Mouse (Mus musculus) kidney, adult 2 months (tissue): Measurements from ENCODE around the gene Snapc5. TPM values are rescaled to one million over a fixed set of nuclear protein-coding genes. Genes with fewer than 3 reads are reported as not detected.
A peak's percentile ranks its signal among the peaks of the same experiment; 100 is the strongest.

ENCODE experiments used
- DNase-seq: peaks from one replicate; pipeline ENCODE4 v3.0.0; 2021
- H3K27ac ChIP-seq: fragments of 200-500 bp; 2 replicates; pipeline ENCODE4 v1.5.1; 2012; ENCODE audit warnings: low read depth, low read length, control low read depth, inconsistent platforms; ENCODE audit not compliant: insufficient read depth
- H3K27me3 ChIP-seq: fragments of 200-500 bp; replicated peaks from 2 replicates; pipeline ENCODE4 v1.6.1; 2012; ENCODE audit warnings: mild to moderate bottlenecking, moderate library complexity, low read length, inconsistent platforms; ENCODE audit not compliant: control insufficient read depth, insufficient read depth
- H3K36me3 ChIP-seq: fragments of 200-500 bp; 2 replicates; pipeline ENCODE4 v1.6.1; 2012; ENCODE audit warnings: mild to moderate bottlenecking, moderate library complexity, low read length, inconsistent platforms; ENCODE audit not compliant: control insufficient read depth, insufficient read depth
- H3K4me1 ChIP-seq: fragments of 200-500 bp; 2 replicates; pipeline ENCODE4 v1.6.1; 2011; ENCODE audit warnings: low read length; ENCODE audit not compliant: control insufficient read depth, insufficient read depth
- H3K4me3 ChIP-seq: fragments of 200-500 bp; 2 replicates; pipeline ENCODE4 v1.5.1; 2011; ENCODE audit warnings: mild to moderate bottlenecking, low read depth, low read length, control low read depth; ENCODE audit not compliant: insufficient read depth
- CTCF ChIP-seq: fragments of 200-500 bp; conservative IDR thresholded peaks from 2 replicates; pipeline ENCODE4 v1.5.1; 2011; ENCODE audit warnings: low read depth, mild to moderate bottlenecking, control low read depth, low read length, moderate library complexity, mixed read lengths; ENCODE audit not compliant: insufficient read depth, insufficient read length
- POLR2A ChIP-seq: fragments of 200-500 bp; IDR thresholded peaks from one replicate; pipeline ENCODE4 v1.6.1; 2011; ENCODE audit warnings: low read depth, low read length, control low read depth
- WGBS: fragments of 180-500 bp; shearing (Covaris S2); methylation state at CpG from one replicate; pipeline ENCODE4 v1.1.7; 2018; 5-methylcytosine and 5-hydroxymethylcytosine counted together
- polyA plus RNA-seq: library from polyadenylated mRNA; depleted of rRNA; stranded (reverse); fragments of >200 nt; gene quantifications from 2 replicates; pipeline ENCODE4 v1.2.3, GENCODE M21; 2012; rRNA removed

Snapc5 gene
- polyA plus RNA-seq, 1 experiment = 24.9 TPM

DNA sequence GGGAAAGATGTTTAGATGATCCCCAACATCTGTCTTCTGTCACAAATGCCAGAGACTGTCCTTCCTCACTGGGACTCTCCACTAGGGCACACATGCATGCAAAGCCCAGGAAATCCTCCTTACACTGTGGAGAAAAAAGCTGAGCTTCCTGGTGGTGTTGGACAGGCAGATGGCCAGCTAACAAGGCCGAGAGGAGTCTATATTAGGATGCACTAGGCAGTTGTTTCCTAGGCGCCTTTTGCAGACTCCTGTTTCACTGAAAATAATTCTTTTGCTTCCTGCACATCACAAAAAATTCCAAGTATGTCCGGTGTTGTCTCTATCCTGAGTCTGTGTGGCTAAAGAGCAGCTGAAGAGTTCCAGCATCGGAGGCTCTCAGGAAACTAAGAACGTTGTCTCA is 52.1 kb downstream of the Snapc5 start:
- 40% methylated on average over 5 of the region's 5 CpGs for WGBS
- DNase-seq = peak; percentile 72
- Histone ChIP-seq H3K27ac (peak overlapping the region; percentile 72), H3K4me3 (no peak overlapping the region), H3K36me3 (no peaks in the 10 kb centered on the region), H3K27me3 (no peaks in the 10 kb centered on the region), H3K4me1 (peaks cover 26% of the 10 kb centered on the region)
- TF ChIP-seq POLR2A (no peak), CTCF (no peak)

- H3K27ac ChIP-seq = peak overlapping the region; percentile 72
Measured at GRCm38 (mm10) chr9:64231674-64232073, 52.6 kb downstream of the Snapc5 start.

GRCm38 (mm10) chr9:64232257-64232957 is 53.3 kb downstream of the Snapc5 start:
- Histone ChIP-seq H3K4me3 (no peak overlapping the region), H3K4me1 (peaks cover 26% of the 10 kb centered on the region), H3K27me3 (no peaks in the 10 kb centered on the region), H3K27ac (peak overlapping the region; percentile 18; the same call in 1 of the 2 replicates), H3K36me3 (no peaks in the 10 kb centered on the region)
- TF ChIP-seq POLR2A (no peak), CTCF (no peak)
- 52% methylated on average over 9 of the region's 9 CpGs for WGBS
- peak; percentile 51 for DNase-seq

More at GRCm38 (mm10) chr9:64231674-64232073, 52.6 kb downstream of the Snapc5 start:
- WGBS = 65% methylated on average over 3 of the region's 3 CpGs
- Histone ChIP-seq H3K4me1 (peaks cover 26% of the 10 kb centered on the region), H3K36me3 (no peaks in the 10 kb centered on the region), H3K27me3 (no peaks in the 10 kb centered on the region), H3K4me3 (no peak overlapping the region)
- TF ChIP-seq POLR2A (no peak), CTCF (no peak)
- no peak for DNase-seq

Other genes starting within 250 kb of the Snapc5 start
- gene Smad6, start 157.2 kb upstream of the Snapc5 start, polyA plus RNA-seq = 15.9 and 22.8 TPM in 2 replicates
- gene Lctl, start 62.1 kb upstream of the Snapc5 start, polyA plus RNA-seq = 5.1 and 6.9 TPM in 2 replicates
- gene Zwilch, start 6.2 kb upstream of the Snapc5 start, polyA plus RNA-seq = 0.35 and 0.77 TPM in 2 replicates
- 373 and 421 TPM in 2 replicates for gene Rpl4, start 5.9 kb upstream of the Snapc5 start, polyA plus RNA-seq
- 0.11 and 0.15 TPM in 2 replicates for gene Uchl4, start 55.9 kb downstream of the Snapc5 start, polyA plus RNA-seq
- 40.8 and 46.3 TPM in 2 replicates for gene Map2k1, start 74.4 kb downstream of the Snapc5 start, polyA plus RNA-seq
- gene Tipin, start 102.3 kb downstream of the Snapc5 start, polyA plus RNA-seq = 3.2 and 5.5 TPM in 2 replicates
- 13.0 and 13.6 TPM in 2 replicates for gene Dis3l, start 162.0 kb downstream of the Snapc5 start, polyA plus RNA-seq
- 0.16 and 0.23 TPM in 2 replicates for gene Megf11, start 206.4 kb downstream of the Snapc5 start, polyA plus RNA-seq